Mouse (Mus musculus): ENCODE data around the gene Hesx1. TPM values are rescaled to one million over a fixed set of nuclear protein-coding genes. Genes with fewer than 3 reads are reported as not detected.

Gene Hesx1
- polyA plus RNA-seq (2012; rRNA removed; ENCODE audit: low replicate concordance), result not detected in 2 replicates

GRCm38 (mm10) chr14:26994211-26994741, at the start of gene Hesx1:
TSS of gene Hesx1 (plus strand) at chr14:26994416.

GRCm38 (mm10) chr14:26971106-26971789, 23.0 kb upstream of the Hesx1 start, which contains the start of gene Appl1:
TSS of gene Appl1 (minus strand) at chr14:26971232.

GRCm38 (mm10) chr14:27038783-27039182, 44.6 kb downstream of the Hesx1 start, which contains the start of gene Il17rd:
TSS of gene Il17rd (plus strand) at chr14:27038941.

Other genes starting within 250 kb of the Hesx1 start
- gene Asb14, start 99.9 kb upstream of the Hesx1 start, polyA plus RNA-seq (2012; rRNA removed; ENCODE audit: low replicate concordance), result not detected in 2 replicates
- 0.60 and 0.70 TPM in 2 replicates for gene Appl1, start 23.2 kb upstream of the Hesx1 start, polyA plus RNA-seq (2012; rRNA removed; ENCODE audit: low replicate concordance)
- 1.1 and 1.2 TPM in 2 replicates for gene Il17rd, start 44.5 kb downstream of the Hesx1 start, polyA plus RNA-seq (2012; rRNA removed; ENCODE audit: low replicate concordance)
- 1.8 and 2.0 TPM in 2 replicates for gene Arhgef3, start 120.5 kb downstream of the Hesx1 start, polyA plus RNA-seq (2012; rRNA removed; ENCODE audit: low replicate concordance)

All from duodenum, adult 2 months (tissue).